Mouse (Mus musculus): ENCODE data around the gene Ablim2. TPM values are rescaled to one million over a fixed set of nuclear protein-coding genes. Genes with fewer than 3 reads are reported as not detected.

The Ablim2 gene
- polyA plus RNA-seq, 1 experiment from 2014 or later, result 5.7 TPM

Other genes with a start within 250 kb of the Ablim2 start
- 13.6 and 14.0 TPM in 2 replicates for gene Cpz, start 232.2 kb upstream of the Ablim2 start, polyA plus RNA-seq (2015; fragmentation: Nextera tagmentation; extraction: Ambion mirVana)
- 9.3 and 9.4 TPM in 2 replicates for gene Trmt44, start 182.8 kb upstream of the Ablim2 start, polyA plus RNA-seq (2015; fragmentation: Nextera tagmentation; extraction: Ambion mirVana)
- gene Acox3, start 174.8 kb upstream of the Ablim2 start, polyA plus RNA-seq (2015; fragmentation: Nextera tagmentation; extraction: Ambion mirVana), result 16.1 and 23.2 TPM in 2 replicates
- 53.5 and 58.1 TPM in 2 replicates for gene Htra3, start 78.1 kb upstream of the Ablim2 start, polyA plus RNA-seq (2015; fragmentation: Nextera tagmentation; extraction: Ambion mirVana)
- 18.4 and 20.5 TPM in 2 replicates for gene Sh3tc1, start 17.9 kb upstream of the Ablim2 start, polyA plus RNA-seq (2015; fragmentation: Nextera tagmentation; extraction: Ambion mirVana)
- gene Afap1, start 135.4 kb downstream of the Ablim2 start, polyA plus RNA-seq (2015; fragmentation: Nextera tagmentation; extraction: Ambion mirVana), result 12.6 and 13.3 TPM in 2 replicates

Measured in intestine, embryonic 16.5 days (tissue).